Mouse (Mus musculus): ENCODE measurements around the gene Podn. TPM values are rescaled to one million over a fixed set of nuclear protein-coding genes. Genes with fewer than 3 reads are reported as not detected.

The Podn gene
- total and polyA plus RNA-seq, 3 experiments, result 0.04 TPM; not detected in 2

- Histone ChIP-seq H3K9me3 (replicated peaks; ENCODE audit: insufficient read depth, low read length) (no peaks in the 10 kb centered on the region), H3K27me3 (ENCODE audit: control insufficient read depth in 1 of 2, insufficient read depth in 2 of 2, low read length in 2 of 2) (no peaks in the 10 kb centered on the region), H3K4me3 (ENCODE audit: control insufficient read depth in 1 of 2, insufficient read depth in 1 of 2, low read depth in 2 of 2, low read length in 2 of 2) (no peak overlapping the region), H3K36me3 (ENCODE audit: control insufficient read depth in 1 of 2, insufficient read depth in 2 of 2, low read length in 2 of 2) (no peaks in the 10 kb centered on the region), H3K4me1 (ENCODE audit: control insufficient read depth in 1 of 2, insufficient read depth in 2 of 2, low read length in 2 of 2) (no peaks in the 10 kb centered on the region), H3K9ac (ENCODE audit: control insufficient read depth, low read depth, low read length, poor library complexity, severe bottlenecking) (no peak overlapping the region), H3K79me2 (ENCODE audit: control insufficient read depth, insufficient read depth, low read length, poor library complexity) (no peaks in the 10 kb centered on the region), H3K27ac (ENCODE audit: control insufficient read depth, low read depth, low read length) (no peak overlapping the region)
- DNase-seq (ENCODE audit: low read depth, low spot score), result no peak
- TF ChIP-seq GATA1 (IDR thresholded peaks at IDR 0.05; ENCODE audit: low read depth, low read length) (no peak), BHLHE40 (IDR thresholded peaks at IDR 0.05; ENCODE audit: borderline replicate concordance, low read depth, low read length) (no peak), UBTF (IDR thresholded peaks at IDR 0.05; ENCODE audit: borderline replicate concordance, insufficient read depth, low read depth, low read length) (no peak), USF1 (IDR thresholded peaks at IDR 0.05; ENCODE audit: low read depth, low read length) (no peak), USF2 (IDR thresholded peaks at IDR 0.05; ENCODE audit: borderline replicate concordance in 1 of 2, insufficient read depth in 1 of 2, low read depth in 1 of 2, low read length in 2 of 2) (no peak), JUND (IDR thresholded peaks at IDR 0.05; ENCODE audit: low read depth, low read length) (no peak), ETS1 (IDR thresholded peaks at IDR 0.05; ENCODE audit: low read depth, low read length) (no peak), KAT2A (conservative IDR thresholded peaks at IDR 0.05; ENCODE audit: low read depth, low read length) (no peak), POLR2AphosphoS5 (IDR thresholded peaks at IDR 0.05; ENCODE audit: borderline replicate concordance, low read depth, low read length) (no peak), HCFC1 (IDR thresholded peaks at IDR 0.05; ENCODE audit: low read depth, low read length) (no peak), ZC3H11A (IDR thresholded peaks at IDR 0.05; ENCODE audit: low read depth, low read length) (no peak), POLR2AphosphoS2 (IDR thresholded peaks at IDR 0.05; ENCODE audit: low read length) (no peak)
Observed at GRCm38 (mm10) chr4:108110706-108111105, 14.5 kb upstream of the Podn start.

- no peaks in the 10 kb centered on the region for H3K79me2 ChIP-seq (ENCODE audit: control insufficient read depth, insufficient read depth, low read length, poor library complexity)
- no peaks in the 10 kb centered on the region for H3K9me3 ChIP-seq (replicated peaks; ENCODE audit: insufficient read depth, low read length)
- DNase-seq (ENCODE audit: low read depth, low spot score), result no peak
- no peak overlapping the region for H3K9ac ChIP-seq (ENCODE audit: control insufficient read depth, low read depth, low read length, poor library complexity, severe bottlenecking)
- TF ChIP-seq MEF2A (IDR thresholded peaks at IDR 0.05; ENCODE audit: extremely low read depth, insufficient replicate concordance, low read depth, low read length, poor library complexity, severe bottlenecking) (no peak), MAFK (IDR thresholded peaks at IDR 0.05; ENCODE audit: borderline replicate concordance, low read depth, low read length) (no peak), CHD2 (IDR thresholded peaks at IDR 0.05; ENCODE audit: low read length) (no peak), USF1 (IDR thresholded peaks at IDR 0.05; ENCODE audit: low read depth, low read length) (no peak), ZNF384 (IDR thresholded peaks at IDR 0.05; ENCODE audit: low read depth, low read length) (no peak), POLR2A (IDR thresholded peaks at IDR 0.05; ENCODE audit: control insufficient read depth in 1 of 2, insufficient read depth in 1 of 2, low read depth in 1 of 2, low read length in 2 of 2, poor library complexity in 1 of 2) (no peak), CHD1 (IDR thresholded peaks at IDR 0.05; ENCODE audit: low read depth, low read length) (no peak), ETS1 (IDR thresholded peaks at IDR 0.05; ENCODE audit: low read depth, low read length) (no peak), UBTF (IDR thresholded peaks at IDR 0.05; ENCODE audit: borderline replicate concordance, insufficient read depth, low read depth, low read length) (no peak), ZKSCAN1 (IDR thresholded peaks at IDR 0.05; ENCODE audit: low read depth, low read length) (no peak), MYC (IDR thresholded peaks at IDR 0.05; ENCODE audit: low read depth, low read length) (no peak), E2F4 (IDR thresholded peaks at IDR 0.05; ENCODE audit: borderline replicate concordance, low read depth, low read length) (no peak), POLR2AphosphoS2 (IDR thresholded peaks at IDR 0.05; ENCODE audit: low read length) (no peak), TBP (IDR thresholded peaks at IDR 0.05; ENCODE audit: low read depth, low read length) (no peak), ZC3H11A (IDR thresholded peaks at IDR 0.05; ENCODE audit: low read depth, low read length) (no peak), GABPA (IDR thresholded peaks at IDR 0.05; ENCODE audit: low read depth, low read length) (no peak), KAT2A (conservative IDR thresholded peaks at IDR 0.05; ENCODE audit: low read depth, low read length) (no peak)
- H3K4me3 ChIP-seq (ENCODE audit: control insufficient read depth in 1 of 2, insufficient read depth in 1 of 2, low read depth in 2 of 2, low read length in 2 of 2), result no peak overlapping the region
- H3K27me3 ChIP-seq (ENCODE audit: control insufficient read depth in 1 of 2, insufficient read depth in 2 of 2, low read length in 2 of 2), result no peaks in the 10 kb centered on the region
- H3K4me1 ChIP-seq (ENCODE audit: control insufficient read depth in 1 of 2, insufficient read depth in 2 of 2, low read length in 2 of 2), result no peaks in the 10 kb centered on the region
- H3K27ac ChIP-seq (ENCODE audit: control insufficient read depth, low read depth, low read length), result no peak overlapping the region
- no peaks in the 10 kb centered on the region; a peak in 1 of 4 replicates for H3K36me3 ChIP-seq (ENCODE audit: control insufficient read depth in 1 of 2, insufficient read depth in 2 of 2, low read length in 2 of 2)
Observed at GRCm38 (mm10) chr4:108109728-108110127, 13.5 kb upstream of the Podn start.

All from MEL (cell line).